Mouse (Mus musculus): ENCODE data around the gene Tril.

Tril gene

DNA sequence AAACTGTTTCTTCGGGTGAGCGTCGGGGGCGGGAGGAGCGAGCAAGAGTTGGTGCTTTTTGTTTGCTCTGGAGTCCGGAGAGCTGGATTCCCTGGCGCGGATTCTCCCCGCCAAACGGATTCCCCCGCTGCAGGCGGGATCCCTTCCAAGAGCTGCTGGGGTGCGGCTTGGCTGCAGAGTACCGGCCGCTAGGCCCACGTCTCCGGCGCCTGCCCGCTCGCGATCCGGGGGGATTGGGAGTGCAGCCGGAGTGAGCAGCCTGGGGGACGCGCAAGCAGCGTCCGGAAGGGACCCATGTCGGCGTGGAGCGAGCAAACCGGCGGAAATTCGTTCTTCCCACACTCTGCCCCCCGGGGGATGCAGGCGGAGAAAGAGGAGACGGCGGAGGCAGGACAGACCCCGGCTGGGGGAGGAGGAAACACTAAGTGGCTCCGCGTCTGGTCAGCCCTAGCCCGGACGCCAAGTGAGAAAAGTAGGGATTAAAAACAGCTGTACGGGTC lies at the start of gene Tril:
TSS of gene Tril (minus strand) at position 345 of the 500 bp plus-strand sequence.
- peak; percentile 62 for DNase-seq (ENCODE audit: low read depth, low spot score)

DNA sequence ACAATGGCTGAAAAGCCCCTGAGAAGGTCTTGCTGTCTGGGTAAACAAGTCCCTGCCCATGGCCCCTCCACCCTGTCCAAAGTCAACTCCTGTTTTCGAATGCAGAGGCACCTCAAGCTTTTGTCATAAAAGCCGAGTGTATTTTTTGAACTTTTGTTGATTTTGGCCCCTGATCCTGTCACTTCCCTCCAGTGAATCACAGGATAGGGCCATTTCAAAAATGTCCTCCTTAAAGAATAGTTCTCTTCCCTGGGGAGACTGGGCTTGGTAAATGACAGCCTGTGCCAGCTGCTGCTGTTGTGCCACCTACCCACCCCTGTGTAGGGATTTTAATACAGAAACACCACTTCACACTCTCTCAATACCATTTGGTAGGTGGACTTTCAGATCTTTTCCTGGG lies 42.4 kb upstream of the Tril start:
- no peak for DNase-seq (ENCODE audit: low read depth, low spot score)

DNA sequence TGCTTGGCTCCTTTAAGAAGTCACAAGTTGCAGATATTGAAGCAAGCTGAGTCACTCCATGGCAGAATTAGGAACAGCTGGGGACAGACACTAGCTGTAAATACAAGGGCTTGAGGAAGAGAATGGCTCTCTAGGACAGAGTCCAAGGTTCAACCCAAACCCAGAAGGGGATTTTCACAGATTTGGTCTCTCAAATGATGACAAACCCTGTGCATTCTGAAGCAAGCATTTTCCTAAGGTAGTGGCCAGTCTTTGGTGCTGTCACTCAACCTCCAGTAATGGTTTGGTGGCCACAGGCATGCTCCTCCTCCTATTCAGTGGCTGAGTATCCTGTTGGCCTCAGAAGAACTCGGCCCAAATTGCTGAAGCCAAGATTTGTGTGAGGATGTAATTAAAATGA lies 38.5 kb upstream of the Tril start:
- peak; percentile 45 for DNase-seq (ENCODE audit: low read depth, low spot score)

DNA sequence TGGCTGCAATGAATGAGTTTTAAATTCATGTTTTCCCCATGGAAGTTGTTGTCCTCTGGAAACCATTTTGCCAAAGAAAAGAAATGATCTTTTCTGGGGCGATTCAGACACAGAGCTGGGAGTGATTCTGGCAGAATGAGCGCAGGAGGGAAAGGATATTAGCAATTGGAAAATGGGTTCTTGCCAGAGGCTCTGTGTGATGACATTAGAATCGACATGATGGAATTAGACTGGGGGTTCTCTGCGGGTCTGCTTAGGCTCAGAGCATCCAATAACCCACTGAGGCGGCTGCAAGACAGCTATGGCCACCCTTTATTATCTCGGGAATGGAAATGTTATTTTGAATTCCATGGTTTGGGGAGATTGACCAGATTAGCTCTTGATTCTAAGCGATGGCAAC lies 37.2 kb upstream of the Tril start:
- no peak for DNase-seq (ENCODE audit: low read depth, low spot score)

DNA sequence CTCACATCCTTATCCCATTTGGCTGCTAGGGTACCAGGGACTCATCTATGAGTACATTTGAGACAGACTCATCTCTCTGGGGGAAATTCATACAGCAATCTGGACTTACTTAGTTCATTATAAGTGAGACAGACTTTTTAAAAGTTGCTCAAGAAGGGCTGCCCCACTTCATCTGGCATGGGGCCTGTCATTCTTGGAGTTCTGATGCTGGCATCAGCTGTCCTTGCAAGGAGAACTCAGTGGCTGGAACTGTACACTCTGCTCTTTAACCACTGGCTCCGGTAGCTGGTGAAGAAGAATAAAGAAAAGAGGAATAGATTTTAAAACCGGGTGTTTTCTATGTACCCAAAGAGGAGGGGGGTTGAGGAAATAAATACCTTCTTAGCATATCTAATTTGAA lies 36.1 kb upstream of the Tril start:
- peak; percentile 42 for DNase-seq (ENCODE audit: low read depth, low spot score)

DNA sequence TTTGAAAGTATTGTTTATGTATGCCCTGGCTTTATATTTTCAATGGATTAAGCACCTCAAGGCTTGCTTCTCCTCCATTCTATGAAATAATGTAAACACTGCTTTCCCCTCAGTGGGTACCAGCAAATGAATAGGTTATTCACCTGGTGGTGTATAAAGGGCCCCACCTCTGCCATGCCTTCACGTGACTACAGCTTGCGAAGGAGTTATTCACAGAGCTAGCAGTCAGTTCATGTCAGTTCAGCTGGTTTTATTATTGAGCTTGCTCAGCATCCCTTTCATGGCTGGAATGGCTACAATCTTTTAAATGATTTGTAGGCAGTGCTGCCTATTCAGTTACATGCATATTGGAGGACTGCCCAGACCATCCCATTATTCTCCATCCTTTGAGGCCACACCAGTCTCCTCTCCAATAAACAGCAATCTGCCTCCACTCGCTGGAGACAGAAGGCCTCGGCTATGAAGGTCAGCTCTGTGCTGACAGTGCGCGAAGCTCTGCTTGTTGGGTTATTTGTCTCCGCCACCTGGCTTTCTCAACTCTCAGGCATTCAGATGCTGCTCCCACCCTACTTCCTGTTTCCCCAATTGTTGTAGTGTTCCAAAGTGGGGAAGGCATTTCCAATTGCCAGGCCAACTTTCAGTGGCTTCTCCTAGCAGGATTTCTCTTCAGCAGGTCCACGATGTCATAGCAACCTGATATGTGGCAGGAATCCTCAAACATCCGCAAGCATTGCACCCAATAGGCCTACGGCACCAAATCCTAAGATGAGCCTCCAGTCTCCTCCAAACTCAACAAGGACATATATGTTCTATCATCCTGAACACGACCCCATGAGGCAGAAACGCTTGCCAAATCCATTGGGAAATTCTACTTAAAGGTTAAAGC lies 34.6 kb upstream of the Tril start:
- DNase-seq (ENCODE audit: low read depth, low spot score), result peak; percentile 40

DNA sequence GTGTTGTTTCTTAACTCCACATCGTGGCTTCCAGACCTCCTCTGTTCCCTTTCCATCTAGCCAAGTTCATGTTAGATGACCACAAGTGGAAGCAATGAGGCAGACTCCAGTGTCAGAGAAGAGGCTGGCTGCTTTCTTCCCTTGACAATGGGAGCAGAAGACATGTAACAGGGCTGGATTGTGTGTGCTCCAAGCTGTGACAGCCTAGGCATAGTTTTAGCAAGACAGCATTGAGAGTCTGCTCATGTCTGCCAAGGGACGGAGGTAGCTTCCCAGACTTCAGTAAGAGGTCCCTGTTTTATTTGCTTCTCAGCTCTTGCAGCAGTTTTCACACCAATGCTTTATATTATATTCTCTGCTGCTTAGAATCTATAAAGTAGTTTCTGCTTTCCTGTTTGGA lies 33.6 kb upstream of the Tril start:
- DNase-seq (ENCODE audit: low read depth, low spot score), result no peak

DNA sequence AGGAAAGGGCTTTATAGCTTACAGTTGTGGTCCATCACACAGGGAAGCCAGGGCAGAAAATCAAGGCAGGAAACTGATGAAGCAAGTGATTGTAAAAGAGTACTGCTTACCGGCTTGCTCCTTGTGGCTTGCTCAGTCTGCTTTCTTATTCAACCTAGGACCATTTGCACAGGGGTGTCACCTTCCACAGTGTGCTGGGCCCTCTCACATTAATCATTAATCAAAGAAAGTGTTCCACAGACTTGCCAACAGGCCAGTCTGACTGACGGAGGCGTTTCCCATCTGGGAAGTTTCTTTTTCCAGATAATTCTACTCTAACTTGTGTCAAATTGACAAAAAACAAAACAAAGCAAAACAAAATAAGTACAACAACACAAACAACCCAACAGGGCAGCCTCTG lies 32.9 kb upstream of the Tril start:
- DNase-seq (ENCODE audit: low read depth, low spot score), result no peak

DNA sequence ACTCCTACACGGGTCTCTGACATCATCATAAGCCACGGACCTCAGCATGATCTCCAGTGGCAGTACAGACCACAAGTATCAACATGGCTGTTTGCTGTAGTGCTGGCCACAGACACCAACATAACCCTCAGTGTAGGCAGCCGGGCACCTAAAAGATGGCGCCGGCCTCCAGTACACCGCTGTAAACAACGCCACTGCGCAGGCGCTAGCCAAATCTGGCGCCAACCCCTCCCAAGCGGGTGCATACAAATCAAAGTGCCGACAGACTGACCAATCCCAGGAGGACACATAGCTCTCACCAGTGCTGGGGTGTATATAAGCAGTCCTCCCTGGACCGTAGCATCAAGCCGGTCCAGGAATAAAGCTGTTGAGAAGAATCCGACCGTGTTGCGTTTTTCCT lies 24.0 kb upstream of the Tril start:
- DNase-seq (ENCODE audit: low read depth, low spot score), result no peak

DNA sequence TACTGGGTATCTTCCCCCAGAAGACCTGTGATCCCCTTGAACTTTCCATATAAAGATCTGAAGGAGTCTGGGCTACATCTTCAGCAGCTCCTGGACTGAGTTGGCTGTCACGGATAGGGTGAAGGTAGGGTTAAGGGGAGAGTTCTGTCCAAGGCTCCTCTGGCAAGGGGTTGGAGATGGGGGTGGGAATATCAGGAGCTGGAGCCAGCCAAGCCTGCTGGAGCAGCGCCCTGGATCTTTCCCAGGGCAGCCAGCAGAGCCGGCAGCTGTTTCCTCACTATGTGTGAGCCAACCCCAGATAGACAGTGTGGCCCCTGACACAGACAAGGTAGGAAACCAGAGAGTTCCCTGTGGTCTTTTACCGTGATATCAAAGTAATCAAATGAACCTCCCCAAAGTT lies 4.6 kb upstream of the Tril start:
- peak; percentile 46 for DNase-seq (ENCODE audit: low read depth, low spot score)

DNA sequence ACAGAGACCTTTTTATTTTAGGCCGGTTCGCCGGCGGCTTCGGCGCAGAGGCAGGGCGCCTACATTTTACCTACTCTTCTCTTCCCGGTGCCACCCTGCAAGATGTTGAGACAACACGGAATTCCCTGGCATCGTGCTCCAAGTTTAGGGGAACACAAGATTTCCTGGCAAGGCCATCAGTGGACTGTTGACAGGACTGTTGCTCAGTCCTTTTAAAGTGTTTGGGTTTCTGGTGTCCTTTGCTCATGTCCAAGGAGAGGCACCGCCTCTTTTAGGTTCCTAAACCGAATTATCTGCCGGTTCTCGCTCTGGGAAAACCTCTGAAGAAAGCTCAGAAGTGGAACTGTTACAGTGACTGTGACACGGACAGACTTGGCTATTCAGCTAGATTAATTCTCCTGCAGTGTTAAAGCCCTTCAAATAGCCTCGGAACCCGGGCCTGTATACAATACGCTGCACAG lies 441 bp upstream of the Tril start:
- DNase-seq (ENCODE audit: low read depth, low spot score), result peak; percentile 37

DNA sequence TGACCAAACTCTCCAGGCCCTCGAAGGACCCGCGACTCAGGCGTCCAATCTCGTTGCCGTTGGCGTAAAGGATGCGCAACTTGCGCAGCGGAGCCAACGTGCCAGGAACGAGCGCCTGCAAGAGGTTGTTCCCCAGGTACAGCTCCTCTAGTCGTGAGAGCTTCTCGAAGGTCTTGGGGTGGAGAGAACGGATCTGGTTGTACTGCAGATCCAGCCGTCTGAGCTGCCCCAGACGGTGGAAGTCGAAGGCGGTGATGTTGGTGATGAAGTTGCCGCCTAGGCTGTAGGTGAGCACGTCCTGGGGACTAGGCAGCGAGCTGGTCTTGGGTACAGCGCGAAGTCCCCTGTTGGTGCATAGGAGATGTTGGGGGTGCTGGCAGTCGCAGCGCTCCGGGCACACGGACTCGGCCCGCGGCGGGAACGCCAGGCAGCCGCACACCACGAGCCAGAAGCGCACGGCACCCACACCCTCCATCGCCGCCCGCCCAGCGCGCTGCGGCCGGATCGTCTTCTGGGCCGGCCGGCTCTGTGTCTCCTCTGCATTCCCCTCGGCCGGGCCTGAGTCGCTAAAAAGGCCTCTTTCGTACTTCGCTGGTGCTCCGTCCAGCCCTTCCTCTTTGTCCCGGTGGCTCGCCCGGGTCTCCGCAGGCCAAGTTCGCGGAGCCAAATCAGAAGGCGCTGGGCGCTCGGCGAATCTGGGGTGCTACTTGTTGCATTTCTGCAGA lies 707 bp downstream of the Tril start:
- no peak for DNase-seq (ENCODE audit: low read depth, low spot score)

DNA sequence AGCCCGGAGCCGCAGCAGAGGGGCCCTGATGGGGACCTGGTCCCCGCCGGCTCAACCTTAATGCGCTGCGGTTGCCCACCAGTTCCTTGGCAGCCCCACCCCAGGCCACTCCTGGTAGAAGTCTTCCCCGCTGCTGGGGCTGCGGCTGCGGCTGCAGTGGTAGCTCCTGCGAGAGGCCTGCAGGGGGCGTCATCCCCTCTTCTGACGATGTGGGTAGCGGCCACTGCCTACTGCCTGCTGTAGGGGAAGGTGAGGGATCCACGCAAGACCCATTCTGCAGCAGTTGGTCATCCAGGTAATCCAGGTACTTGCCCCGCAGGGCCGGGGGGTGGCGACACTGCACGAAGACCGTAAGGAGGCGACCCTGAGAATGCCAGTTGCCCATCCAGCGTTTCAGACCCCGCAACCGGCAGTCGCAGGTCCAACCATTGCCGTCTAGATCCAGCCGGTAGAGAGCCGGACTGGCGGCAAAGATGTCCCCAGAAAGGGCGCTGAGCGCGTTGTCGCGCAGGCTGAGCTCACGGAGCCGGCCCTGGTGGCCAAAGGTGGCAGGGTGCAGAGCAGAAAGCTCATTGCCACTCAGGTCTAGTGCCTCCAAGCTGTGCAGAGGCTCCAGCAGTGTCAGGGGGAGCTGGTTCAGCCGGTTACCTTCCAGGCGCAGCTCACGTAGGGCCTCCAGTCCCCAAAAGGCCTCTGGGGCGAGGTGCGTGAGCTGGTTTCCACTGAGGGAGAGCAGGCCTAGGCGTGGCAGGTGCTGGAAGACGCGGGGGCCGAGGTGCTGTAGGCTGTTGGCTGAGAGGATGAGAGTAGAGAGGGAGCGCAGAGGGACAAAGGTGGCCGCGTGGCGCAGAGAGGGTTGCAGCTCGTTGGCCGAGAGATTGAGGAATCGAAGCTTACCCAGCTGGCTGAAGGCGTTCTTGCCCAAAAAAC lies 1.6 kb downstream of the Tril start:
- no peak for DNase-seq (ENCODE audit: low read depth, low spot score)

DNA sequence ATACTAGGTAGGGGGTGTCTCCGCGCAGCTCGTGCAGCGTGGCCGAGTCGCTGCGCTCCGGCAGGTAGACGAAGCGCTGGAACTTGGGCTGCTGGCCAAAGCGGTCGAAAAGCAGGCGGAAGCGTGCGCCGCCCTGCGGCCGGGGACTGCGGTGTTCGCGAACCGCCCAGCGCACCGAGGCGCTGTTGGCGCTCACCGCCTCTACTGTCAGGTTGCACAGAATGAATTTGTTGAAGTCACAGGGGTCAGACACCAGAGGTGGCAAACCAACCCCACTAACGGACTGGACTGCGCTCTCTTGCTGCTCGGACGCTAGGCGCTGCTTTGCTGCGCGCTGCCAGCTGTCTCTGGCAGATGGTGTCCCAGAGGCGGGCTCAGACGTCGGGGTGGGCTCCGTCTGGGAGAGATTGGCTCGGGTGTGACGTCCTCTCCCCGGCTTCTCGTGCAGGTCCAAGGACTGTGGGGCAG lies 2.3 kb downstream of the Tril start:
- DNase-seq (ENCODE audit: low read depth, low spot score), result no peak

DNA sequence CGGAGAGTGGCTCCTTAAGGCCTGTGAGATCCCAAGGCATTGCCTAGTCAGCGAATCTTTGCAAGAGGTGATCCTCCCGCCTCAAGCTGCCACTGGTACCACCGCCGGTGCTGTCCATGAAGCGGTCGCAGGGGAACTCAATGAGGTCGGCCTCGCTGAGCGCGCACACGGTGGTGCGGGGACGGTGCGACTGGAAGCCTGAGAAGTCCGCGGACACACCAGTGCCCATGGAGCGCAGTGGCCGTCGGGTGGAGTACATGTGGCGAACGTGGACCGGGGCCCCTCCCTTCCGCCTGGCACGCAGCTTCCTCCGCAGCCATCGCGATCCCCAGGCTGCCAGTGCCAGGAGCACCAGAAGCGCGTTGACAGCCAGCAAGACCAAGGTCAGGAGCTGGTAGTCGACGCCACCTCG lies 2.9 kb downstream of the Tril start:
- no peak for DNase-seq (ENCODE audit: low read depth, low spot score)

DNA sequence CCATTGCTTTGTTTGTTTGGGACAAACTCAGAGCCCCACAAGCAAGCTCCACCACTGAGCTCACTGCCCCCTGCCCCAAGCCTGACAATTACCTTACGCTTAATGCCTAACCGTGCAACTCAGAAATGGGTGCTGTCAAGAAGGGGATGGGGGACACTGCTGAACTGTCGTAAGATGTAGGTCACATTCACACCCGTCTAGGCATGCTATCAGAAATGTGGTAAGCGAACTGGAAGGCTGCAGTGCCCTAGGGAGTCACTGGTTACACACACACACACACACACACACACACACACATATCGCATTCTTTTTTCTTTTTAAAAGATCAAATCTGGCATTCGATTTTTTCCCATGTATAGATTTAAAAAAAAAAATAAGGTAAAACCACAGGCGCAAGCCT lies 4.0 kb downstream of the Tril start:
- DNase-seq (ENCODE audit: low read depth, low spot score), result no peak

DNA sequence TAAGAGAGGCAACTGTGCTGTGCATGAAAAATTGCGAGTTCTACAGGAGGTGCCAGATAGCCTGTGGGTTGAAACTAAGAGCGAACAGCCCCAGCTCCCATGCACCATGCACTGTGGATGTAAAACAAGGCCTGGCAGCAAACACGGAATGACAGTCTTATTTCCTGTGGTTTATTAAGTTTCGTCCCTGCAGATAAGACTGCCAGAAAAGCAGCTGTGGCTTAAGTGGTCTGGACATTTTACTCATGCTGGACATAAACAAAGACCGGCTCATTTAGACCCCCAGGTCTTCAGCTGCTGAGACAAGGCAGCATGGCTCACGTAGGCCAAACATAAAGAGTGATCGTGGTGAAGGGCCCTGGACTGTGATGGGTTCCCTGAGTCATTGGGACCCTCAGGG lies 4.9 kb downstream of the Tril start:
- no peak for DNase-seq (ENCODE audit: low read depth, low spot score)

DNA sequence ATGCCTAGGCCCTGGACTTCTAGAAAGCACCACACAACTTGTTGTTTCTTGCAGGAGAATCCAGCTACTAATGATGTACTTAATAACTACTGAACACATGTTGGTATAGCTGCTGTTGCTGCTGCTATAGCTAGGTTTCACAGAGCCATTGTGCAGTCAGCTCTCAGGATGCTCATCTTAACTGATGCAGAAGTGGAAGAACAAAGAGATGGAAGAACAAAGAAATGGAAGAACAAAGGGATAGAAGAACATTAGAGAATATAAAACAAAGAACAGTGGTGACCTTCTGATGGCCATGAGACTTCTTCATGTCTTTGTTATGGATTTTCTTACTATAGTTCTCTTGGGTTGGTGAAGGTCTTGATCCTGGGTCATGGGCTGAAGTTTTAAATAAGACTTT lies 6.4 kb downstream of the Tril start:
- DNase-seq (ENCODE audit: low read depth, low spot score), result no peak

DNA sequence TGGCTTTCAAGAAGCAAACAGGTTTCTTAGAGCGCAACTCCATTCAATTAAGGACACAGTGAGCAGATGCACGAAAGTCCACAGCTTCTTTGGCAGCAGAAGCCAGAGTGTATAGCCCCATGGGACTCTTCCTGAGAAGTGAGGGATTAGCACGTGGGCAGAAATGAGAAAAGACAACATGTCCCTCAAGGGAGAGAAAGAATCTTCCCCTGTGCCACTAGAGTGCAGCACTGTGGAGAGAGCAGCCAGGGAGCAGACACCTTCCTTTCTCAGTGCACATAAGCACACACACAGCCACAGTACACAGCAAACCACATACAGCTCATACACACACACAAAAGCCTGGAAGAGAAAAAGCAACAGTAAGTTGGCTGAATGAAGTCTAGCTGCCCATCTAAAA lies 8.4 kb downstream of the Tril start:
- DNase-seq (ENCODE audit: low read depth, low spot score), result no peak

DNA sequence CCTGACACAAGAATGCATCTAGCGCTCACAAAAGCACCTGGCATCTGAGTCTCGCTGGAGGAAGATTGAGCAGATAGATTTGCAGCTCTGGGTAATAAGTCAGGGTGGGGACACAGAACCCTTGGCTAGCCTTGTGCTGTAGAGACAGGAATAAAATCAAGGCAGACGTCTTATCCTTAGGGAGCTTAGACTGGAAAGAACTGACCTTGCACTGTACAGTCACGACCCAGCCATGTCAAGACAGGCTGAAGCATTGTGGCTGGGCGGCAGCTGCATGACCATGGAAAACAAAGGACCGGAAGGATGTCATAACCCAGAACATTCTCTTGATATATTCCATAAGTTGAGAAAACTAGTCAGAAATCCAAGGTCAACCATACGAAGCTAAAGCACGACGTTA lies 11.8 kb downstream of the Tril start:
- no peak for DNase-seq (ENCODE audit: low read depth, low spot score)

DNA sequence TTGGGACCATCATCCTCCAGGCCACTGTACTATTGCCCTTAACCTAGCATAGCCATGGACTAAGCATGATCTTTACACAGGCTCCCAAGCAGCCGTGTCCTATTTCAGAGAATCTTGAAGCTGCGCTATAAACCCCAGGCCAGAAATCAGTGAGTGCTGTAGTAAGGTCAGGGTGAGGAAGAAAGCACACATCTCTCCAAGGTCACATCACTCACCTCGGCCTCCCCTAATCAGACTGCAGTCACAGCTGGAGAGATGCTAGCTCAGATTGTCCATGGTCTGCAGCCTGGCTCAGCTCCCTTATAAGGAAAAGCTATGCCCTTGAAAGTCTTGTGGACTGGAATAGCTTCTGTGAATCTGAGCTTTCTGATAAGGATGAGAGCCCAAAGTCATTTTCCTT lies 13.4 kb downstream of the Tril start:
- no peak for DNase-seq (ENCODE audit: low read depth, low spot score)

DNA sequence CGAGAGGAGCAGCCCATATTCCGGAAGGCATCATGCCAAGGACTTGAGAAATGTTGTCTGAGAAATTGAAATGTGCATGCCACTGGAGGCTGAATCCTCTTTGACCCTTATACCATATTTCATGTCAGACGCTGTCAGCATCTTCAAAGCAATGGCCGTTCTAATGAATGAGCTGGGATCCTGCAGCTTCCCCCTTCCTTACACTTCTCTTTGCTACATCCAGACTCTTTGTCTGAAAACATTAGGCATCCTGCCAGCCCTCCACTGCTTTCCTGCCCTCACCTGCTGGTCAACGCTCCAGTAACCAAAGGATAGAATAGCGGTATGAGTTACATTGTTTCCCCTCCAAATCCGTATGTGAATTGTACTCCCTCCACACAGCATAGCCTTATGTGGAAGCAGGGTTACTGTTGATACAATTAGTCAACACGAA lies 14.0 kb downstream of the Tril start:
- no peak for DNase-seq (ENCODE audit: low read depth, low spot score)
